Mouse (Mus musculus) spleen, postnatal 4 days (tissue): ENCODE measurements around the gene Sema6c.
"Not testable (repeated sequence)": the region's sequence is repeated elsewhere in the genome, so short reads cannot be mapped to it uniquely, and the experiment has no call there.

Experiments
- DNase-seq, 2 experiments: peaks; one replicate each; pipeline ENCODE4 v3.0.0; 2022; ENCODE audit warnings: low spot score in 2 of 2

Sema6c gene

GRCm38 (mm10) chr3:95184796-95185577 lies 24.7 kb downstream of the Sema6c start:
- DNase-seq = no peak

GRCm38 (mm10) chr3:95186100-95186499 lies 25.8 kb downstream of the Sema6c start:
- DNase-seq = no peak

DNA sequence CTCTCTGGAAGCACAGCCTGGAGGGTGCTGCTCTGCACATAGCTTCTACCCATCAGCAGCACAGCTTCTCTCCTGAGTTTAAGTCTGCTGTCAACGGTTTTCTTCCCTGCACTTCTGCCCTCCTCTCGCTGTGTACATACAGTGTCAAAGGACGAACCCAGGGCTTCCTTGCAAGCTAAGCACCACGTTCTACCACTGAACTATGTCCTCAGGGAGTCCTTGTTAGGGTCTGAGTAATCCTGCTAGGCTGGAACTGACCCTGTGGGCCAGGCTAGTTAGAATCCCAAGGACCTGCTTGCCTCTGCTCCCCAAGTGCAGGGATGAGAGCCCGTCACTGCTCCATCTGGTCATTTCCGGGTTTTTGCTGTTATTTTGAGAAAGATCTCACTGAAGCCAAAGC lies 26.6 kb downstream of the Sema6c start:
- no peak for DNase-seq

GRCm38 (mm10) chr3:95194721-95195135 lies 34.5 kb downstream of the Sema6c start:
- DNase-seq = no peak

DNA sequence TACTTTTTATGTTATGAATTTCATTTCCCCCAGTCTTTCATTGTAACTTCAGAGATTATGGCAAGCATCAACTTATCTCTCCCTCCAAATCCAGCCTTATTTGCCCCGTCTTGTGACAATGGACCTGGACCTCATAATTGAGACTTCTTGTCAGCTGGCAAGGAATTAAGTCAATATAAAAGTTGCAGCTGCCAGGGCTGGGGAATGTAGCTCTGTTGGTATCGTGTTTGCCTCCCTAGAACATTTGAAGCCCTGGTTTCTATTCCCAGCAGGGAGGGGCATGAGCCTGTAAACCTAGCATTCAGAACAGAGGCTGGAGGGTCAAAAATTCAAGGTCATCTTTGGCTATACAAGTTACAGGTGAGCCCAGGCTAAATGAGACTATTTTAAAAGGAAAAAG lies 35.5 kb downstream of the Sema6c start:
- DNase-seq = no peak

DNA sequence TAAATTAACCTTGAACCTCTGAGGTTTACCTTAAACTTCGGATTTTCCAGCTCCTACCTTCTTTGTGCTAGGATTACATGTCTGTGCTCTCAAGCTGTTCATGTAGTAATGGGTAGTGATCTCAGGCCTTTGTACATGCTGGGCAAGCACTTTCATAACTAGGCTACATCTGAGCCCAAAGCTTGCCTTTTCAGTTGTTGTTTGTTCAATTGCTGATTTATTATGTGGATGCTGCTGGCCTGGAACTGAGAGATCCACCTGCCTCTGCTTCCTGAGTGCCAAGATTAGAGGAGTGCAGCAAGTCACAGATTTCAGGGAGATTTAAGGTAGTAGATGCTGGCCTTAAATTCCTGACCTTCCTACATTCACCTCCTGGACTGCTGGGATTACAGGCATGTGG lies 38.8 kb downstream of the Sema6c start:
- no peak for DNase-seq

GRCm38 (mm10) chr3:95200132-95200531 lies 39.9 kb downstream of the Sema6c start:
- DNase-seq = no peak

DNA sequence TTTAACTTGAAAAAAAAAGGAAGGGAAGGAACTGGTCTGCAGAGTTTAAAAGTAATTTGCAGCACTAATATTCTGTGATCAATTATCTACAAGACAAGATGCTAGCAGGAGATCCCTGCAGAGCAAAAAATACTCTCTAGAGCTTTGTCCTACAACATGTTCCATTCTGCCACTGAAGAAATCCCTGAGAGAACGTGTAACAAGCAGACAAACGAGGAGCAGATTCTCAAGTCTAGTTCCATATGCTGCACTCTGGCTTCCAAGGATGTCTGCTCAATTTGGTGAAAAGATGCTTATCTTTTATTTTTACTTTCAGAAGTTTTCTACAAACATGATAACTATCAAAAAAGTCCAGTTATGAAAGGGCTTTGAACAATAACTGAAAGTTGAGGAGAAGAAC lies 40.3 kb downstream of the Sema6c start:
- no peak for DNase-seq

GRCm38 (mm10) chr3:95203880-95204279 lies 43.6 kb downstream of the Sema6c start:
- DNase-seq = no peak

DNA sequence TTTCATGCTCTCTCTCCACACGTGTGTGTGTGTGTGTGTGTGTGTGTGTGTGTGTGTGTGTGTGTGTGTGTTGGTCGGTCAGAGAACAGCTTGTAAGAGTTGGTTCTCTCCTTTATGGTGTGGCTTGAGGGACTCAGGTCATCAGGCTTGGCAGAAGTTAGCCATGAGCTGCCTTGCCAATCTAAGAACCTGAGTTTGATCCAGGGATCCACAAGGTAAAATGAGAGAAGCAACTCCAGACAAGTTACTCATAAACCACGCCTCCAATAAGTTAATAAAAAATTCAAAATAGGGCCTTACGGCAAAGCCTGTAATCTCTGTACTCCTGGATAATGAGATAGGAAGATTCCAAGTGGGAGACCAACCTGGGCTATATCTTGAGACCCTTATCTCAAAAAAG lies 48.0 kb downstream of the Sema6c start:
- DNase-seq = no peak

GRCm38 (mm10) chr3:95210585-95210984 lies 50.3 kb downstream of the Sema6c start:
- no peak for DNase-seq

DNA sequence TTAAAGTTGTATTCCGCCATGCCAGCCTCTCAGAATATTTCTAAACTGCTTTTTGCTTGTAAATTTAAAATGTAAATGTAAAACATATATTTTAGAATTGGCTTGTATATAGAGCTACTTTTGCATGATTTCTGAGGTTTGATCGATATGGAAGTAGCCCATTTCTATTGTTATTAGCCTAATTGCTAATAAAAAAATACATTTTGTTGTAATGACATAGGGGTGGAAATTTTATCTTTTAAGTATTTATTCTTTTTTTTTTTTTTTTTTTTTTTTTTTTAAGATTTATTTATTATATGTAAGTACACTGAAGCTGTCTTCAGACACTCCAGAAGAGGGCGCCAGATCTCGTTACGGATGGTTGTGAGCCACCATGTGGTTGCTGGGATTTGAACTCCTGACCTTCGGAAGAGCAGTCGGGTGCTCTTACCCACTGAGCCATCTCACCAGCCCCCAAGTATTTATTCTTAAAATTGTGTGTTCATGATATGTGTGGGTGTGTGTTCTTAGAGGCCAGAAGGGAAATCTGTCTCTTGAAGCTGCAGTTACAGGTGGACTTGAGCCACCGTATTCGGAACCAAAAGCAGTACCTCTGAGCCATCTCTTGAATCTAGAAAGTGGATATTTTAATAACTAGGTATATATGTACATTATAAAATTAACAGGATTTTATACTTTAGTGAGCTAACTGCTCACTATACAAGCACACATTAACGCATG lies 52.8 kb downstream of the Sema6c start:
- not testable (repeated sequence) for DNase-seq

GRCm38 (mm10) chr3:95213609-95213975 lies 53.3 kb downstream of the Sema6c start:
- DNase-seq = no peak

- no peak for DNase-seq
Observed at GRCm38 (mm10) chr3:95216655-95217254, 56.5 kb downstream of the Sema6c start.

DNA sequence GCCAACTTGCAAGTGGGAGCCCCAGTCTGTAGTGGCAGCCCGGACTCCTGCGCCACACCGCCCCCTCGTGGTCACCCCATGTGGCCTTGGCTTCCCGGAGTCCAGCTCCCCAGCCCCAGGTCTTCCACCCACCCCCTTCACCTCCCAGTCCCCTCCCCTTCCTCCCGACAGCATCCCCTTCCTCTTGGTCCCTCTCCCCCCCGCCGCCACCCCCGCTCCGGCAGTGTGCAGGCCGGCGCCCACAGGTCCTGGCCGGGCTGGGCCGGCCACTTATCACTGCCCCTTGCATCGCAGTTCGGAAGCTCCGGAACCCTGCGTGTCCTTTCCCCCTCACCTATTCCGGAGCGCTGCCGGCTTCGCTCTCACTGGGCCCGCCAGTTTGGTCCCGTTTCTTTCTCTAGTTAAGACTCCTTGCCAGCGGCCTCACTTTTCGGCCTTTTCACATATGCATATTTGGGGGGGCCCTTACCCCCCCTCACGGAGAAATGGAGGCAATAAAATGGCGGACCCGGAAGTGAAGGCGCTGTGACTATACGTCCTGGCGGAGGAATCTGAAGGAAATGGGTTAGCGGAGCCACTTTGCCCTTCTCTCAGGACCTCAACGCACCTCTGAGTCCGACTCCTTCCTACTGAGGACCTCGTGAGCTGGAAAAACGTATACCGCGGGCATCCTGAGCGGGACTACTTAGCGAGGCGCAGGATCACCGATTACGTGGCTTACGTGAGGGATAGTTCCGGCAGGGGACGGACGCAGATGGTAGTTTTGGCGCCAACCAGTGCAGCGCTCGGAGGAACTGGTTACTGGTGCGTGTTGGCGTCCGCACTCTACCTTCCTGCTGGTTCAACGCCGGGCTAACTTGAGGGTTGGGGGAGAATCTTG lies 57.2 kb downstream of the Sema6c start, which contains the start of gene Gabpb2:
Gene Gabpb2, minus strand, starts transcription at position 662 of the 880 bp plus-strand sequence.
- peak; percentile 97 to 100 for DNase-seq

- peak; percentile 60 to 76 for DNase-seq
Observed at GRCm38 (mm10) chr3:95218466-95219137, 58.3 kb downstream of the Sema6c start.

DNA sequence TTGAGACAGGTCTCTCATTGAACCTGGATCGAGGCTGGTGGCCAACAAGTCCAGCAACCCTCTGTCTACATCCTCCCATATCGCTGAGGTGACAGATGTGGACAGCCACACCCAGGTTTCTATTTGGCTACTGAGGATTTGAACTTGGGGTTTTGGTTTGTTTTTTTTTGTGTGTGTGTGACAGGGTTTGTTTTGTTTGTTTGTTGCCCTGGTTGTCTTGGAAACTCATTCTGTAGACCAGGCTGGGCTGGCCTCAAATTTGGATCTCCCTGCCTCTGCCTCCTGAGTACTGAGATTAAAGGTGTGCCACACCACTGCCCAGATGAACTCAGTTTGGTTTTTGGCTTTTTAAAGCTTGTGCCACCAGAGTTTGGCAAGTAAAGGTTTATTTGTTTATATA lies 62.8 kb downstream of the Sema6c start:
- no peak for DNase-seq
